Mouse (Mus musculus): ENCODE measurements around the gene Btd.

The Btd gene

GRCm38 (mm10) chr14:31664903-31665565 is 24.2 kb downstream of the Btd start:
- no peak for DNase-seq (ENCODE audit: low read depth, low spot score)

DNA sequence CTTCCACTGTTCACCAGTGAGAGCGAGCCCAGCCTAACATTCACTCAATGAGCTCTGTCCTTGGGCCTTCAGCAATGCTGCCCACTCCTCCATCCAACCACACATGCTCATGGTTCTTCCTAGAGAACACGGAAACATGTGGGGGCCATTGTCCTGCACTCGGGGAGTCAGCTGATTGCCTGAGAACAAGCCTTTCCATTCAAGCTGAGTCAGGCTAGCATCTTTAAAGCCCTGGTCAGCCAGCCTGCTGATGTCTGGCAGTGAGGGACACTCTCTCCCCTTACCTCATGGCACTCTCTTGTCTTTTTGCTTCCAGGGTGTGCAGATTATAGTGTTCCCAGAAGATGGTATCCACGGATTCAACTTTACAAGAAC is 24.7 kb downstream of the Btd start:
- no peak for DNase-seq (ENCODE audit: low read depth, low spot score)

GRCm38 (mm10) chr14:31666931-31667705 is 26.3 kb downstream of the Btd start:
- no peak for DNase-seq (ENCODE audit: low read depth, low spot score)

GRCm38 (mm10) chr14:31667741-31668140 is 26.9 kb downstream of the Btd start:
- no peak for DNase-seq (ENCODE audit: low read depth, low spot score)

GRCm38 (mm10) chr14:31668326-31668725 is 27.5 kb downstream of the Btd start:
- no peak for DNase-seq (ENCODE audit: low read depth, low spot score)

DNA sequence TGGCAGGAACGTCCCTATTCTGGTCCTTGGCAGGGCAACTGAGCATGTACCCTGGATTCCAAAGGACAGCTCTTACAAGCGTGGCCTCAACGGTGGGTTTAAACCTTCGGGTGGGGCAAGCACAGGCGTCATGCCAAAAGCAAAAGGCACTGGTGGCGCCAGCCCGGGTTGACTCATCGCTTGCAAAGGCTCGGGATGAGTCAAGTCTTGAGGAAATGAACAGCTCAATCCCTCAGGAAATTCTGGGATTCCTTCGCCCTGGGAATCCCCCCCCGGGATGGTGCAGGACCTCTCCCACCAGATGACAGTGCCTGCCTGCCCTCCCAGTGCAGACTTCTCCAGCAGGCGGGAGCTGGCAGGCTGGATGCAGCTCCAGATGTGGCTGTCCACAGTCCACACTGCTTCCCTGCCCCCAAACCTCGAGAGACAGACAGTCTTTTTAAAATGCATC is 28.4 kb downstream of the Btd start:
- DNase-seq (ENCODE audit: low read depth, low spot score), result no peak

DNA sequence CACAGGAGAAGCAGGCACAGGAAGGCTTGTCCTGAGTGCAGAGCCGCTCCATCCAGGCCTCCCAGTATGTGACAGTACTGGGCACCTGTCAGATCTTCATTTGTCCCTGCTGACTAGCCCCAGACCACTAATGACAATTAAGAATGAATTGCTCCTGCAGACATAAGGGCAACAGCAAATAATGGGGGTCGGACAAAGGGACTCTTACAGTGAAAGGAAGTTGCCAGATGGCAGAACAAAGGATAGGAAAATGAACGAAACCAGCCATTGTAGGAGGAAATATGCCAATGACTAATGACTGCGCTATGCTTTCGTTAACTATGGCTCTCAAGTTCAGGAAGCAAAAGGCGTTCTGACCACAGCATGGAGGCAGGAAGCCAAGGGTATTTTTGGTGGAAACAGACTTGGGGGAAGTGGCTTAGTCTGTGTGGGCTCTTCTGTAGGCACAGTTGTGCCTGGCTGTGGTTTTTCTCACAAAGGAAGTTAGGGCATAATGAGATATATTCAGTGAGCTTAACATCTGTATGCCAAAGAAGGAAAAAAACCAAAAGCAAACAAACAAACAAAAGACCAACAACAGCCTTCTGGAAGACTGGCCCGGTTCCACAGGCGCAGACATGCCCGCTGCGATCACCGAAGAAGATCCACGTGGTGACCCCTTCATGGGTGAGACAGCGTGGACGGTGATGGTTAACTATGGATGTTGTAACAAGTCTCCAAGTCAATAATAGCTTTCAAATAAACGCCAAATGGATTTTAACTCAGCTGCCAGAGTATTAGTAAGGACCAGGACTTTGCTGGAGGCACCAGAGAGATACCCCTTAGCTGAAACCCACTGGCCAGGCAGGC is 29.0 kb downstream of the Btd start:
- no peak for DNase-seq (ENCODE audit: low read depth, low spot score)

- DNase-seq (ENCODE audit: low read depth, low spot score), result peak; percentile 47
These were observed 30.9 kb downstream of the Btd start for GRCm38 (mm10) chr14:31671635-31672320.

DNA sequence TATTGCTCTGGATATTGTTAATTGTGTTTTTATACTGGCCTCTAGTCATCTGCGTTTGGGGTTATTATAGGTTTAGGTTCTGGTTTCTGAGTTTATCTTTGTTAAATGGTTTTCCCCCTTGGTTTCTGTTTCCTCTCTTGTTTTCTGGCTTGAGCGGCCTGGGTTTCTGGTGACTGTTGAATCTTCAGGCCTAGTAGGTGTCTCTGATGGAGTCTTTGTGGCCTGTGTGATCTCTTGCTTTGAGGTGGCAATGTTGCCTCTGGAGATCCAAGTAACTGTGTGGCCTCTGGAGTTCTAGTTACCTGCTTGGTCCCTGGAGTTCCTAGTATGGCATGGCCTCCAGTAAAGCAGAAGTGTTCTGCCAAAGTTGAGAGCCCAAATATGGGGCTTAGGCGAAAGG is 39.8 kb downstream of the Btd start:
- DNase-seq (ENCODE audit: low read depth, low spot score), result no peak

DNA sequence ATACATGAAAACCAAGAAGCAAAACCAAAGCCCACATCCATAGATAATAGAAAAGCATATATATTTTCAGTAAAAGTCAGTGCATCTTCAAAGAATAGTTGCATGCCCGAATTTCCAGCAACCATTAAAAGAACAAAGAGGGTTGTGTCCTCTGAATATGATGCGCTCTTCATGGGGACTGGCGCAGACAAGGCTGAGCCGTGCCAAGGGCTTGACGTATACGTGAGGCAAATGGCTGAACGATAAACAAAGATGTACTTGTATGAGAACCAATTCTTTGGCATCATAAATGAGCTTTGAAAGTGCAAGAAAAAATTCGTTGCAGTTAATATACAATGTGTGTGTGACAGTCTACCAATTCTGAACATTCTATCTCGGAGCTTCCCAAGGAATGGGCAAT is 40.5 kb downstream of the Btd start:
- DNase-seq (ENCODE audit: low read depth, low spot score), result no peak

DNA sequence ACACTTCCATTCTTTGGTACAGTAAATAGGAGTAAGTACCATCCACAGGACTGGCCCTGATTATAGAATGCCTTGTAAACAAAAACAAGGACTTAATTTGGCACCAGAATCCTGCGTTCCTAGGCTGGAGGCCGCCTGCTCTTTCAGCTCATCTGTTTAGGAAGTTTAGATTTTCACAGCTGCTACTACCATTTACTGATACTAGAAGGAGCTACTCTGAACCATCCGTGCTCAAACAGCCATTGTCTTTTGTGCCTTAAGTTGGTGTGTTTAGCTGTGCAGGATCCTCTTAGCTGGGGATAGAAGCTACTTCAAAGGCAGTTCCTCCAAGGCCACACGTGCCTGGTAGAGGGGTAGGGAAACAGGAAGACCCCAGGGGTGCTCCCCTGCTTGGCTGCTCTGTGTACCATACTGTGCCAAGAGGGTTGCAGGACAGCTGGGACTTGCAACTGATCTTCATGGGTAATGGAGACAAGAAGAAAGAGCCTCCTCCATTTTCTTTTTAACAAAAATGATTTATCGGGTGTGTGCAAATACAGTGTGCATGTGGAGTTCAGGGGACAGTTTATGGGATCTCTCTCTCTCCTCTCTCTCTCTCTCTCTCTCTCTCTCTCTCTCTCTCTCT is 41.2 kb downstream of the Btd start:
- no peak for DNase-seq (ENCODE audit: low read depth, low spot score)

DNA sequence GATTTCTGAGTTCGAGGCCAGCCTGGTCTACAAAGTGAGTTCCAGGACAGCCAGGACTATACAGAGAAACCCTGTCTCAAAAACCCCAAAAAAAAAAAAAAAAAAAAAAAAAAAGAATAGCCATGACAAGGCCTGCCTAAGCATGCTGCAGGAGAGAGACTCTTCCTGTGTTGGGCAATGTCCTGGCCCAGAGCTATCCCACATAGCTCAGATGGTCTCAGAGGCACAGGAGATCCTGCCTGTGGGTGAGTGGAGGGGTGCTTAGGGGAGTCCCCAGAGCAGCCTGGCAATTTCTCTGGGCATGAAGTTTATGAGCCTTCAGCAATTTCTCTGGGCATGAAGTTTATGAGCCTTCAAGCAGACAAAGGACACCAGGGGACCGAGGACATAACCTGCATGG is 42.8 kb downstream of the Btd start:
- DNase-seq (ENCODE audit: low read depth, low spot score), result no peak

GRCm38 (mm10) chr14:31684343-31685040 is 43.7 kb downstream of the Btd start:
- DNase-seq (ENCODE audit: low read depth, low spot score), result no peak

DNA sequence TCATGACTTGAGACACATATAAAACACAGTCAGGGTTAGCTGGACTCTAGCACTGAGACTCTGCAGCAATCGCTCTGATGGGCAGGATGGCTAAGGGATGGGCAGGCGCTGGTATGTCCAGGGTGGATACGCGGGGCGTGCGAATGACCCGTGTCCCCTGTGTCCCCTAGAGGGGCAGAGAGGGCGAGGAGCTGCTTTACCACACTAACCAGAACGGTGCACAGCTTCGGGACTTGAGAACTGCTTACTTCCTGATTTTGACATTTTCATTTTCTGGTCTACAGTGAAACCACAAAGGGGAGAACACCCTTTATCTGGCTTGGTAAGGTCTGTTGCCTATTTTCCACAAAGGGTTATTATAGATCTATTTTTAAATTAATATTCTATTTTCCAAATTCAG is 44.9 kb downstream of the Btd start:
- DNase-seq (ENCODE audit: low read depth, low spot score), result no peak

DNA sequence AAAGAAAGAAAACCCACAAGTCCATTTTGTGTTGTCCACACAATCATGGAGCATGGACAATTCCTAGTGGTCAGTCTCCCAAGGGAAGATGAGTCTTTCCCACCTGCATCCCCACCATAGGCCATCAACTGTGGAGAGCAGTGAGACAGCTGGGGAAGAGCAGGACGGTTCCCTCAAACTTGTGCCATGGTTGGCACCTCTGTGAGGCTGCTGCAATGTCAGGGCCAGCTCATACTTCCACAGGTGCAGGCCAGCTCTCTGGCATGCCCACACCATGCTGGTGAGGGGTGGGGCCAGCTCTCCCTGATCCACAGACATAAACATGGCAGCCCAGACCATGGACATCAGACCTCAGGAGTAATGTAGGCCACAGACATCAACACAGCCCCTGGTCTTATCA is 45.4 kb downstream of the Btd start:
- no peak for DNase-seq (ENCODE audit: low read depth, low spot score)

DNA sequence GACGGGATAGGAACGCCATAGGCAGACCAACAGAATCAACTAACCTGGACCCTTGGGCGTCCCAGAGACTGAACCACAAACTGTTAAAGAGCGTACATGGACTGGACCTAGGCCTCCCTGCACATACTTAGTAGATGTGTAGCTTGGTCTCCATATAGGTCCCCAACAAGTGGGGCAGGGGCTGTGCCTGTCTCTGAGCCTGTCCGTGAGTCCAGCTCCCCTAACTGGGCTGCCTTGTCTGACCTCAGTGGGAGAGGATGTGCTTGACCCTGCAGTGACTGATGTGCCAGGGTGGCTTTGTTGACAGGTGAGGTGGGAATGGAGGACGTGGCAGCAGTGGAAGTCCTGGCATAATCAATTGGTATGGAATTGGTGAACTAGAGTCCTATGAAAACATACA is 51.7 kb downstream of the Btd start:
- no peak for DNase-seq (ENCODE audit: low read depth, low spot score)

GRCm38 (mm10) chr14:31696206-31696984 is 55.6 kb downstream of the Btd start:
- no peak for DNase-seq (ENCODE audit: low read depth, low spot score)

DNA sequence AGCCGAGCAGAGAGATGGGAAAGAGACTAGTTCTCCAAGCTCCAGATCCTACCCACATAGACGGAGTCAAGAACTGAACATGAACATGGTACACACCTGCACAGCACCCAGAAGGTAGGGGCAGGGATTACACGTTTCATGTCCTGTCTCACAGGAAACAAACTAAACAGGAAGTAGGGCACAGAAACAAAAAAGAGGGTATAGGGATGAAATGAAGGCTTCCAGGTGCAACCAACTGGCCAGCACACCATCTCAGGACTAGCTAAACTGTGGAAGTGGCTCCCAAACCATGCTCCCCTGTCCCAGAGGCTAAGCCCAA is 56.1 kb downstream of the Btd start:
- DNase-seq (ENCODE audit: low read depth, low spot score), result no peak

- no peak for DNase-seq (ENCODE audit: low read depth, low spot score)
These were observed 56.5 kb downstream of the Btd start for GRCm38 (mm10) chr14:31697346-31697745.

DNA sequence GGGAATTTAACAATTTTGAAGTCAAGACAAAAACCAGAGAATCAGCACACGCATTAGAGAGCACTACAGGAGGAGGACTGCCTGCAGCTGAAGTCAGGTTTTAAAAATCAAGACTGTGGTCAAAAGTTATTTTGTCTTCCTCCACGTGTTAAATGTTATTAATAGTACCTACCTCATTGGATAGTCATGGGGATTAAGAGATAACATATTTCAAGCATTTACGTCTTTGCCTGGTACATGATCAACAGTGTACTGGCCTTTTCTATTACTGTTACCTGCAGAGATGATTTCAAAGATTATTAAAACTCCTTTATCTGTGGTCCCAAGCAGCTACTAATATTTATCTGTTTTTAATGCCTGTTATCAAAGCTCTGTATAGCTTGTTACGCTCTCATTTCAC is 56.9 kb downstream of the Btd start:
- no peak for DNase-seq (ENCODE audit: low read depth, low spot score)
